Mouse (Mus musculus): ENCODE results near the gene Csf2ra.

GRCm38 (mm10) chr19:61226928-61227854 is 1.0 kb downstream of the Csf2ra start:
- TF ChIP-seq GATA1 (IDR thresholded peaks at IDR 0.05; ENCODE audit: low read length) (no peak), TAL1 (IDR thresholded peaks at IDR 0.05; ENCODE audit: low read length) (no peak)
